Mouse (Mus musculus): Measurements from ENCODE around the gene Xrcc1.

DNA sequence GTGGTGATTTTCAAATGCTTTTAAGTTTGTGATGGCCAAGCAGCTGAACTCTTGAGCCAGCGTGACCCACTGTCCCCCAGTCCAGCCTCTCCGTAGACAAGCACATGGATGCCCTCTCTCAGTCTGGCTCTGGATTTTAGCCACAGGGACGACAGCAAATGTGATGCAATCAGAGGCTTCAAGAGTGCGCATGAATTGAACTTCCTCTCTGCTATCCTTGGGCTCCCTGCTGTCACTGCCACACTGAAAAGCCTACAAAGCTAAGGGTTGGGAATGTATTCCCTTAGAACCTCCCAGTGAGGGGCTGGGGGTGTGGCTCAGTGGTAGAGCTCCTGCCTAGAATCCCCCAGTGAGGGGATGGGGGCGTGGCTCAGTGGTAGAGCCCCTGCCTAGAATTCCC, 7.4 kb upstream of the Xrcc1 start:
- no peak for TF ChIP-seq POLR2A (IDR thresholded peaks at IDR 0.05; ENCODE audit: low read depth, low read length)
- TF ChIP-seq CTCF (IDR thresholded peaks at IDR 0.05; ENCODE audit: borderline replicate concordance, insufficient read depth, low read length), result no peak

All from embryonic fibroblast, embryonic 13.5 days (primary cell).